In genomic region chr9:115614007-115614406, GRCm38 (mm10) we compare ENCODE assay signal across 25 mouse cellular contexts.
A peak's percentile ranks its signal among the peaks of the same experiment; 100 is the strongest.
DNase-seq lines count a peak whose midpoint lies in the region; ATAC-seq lines count a peak whose summit lies in the region.
"Had no signal": no experiment of that assay in that cellular context is flagged by ENCODE, and none has a peak within 500 bp of the region (broad histone marks: within the 10 kb centered on the region; RNA-seq: fewer than 3 reads in every experiment).

No protein-coding gene starts in this region.

- H3K4me1 ChIP-seq in forebrain, embryonic 13.5 days: no peaks in the 10 kb centered on the region
- no peaks in the 10 kb centered on the region for H3K4me1 ChIP-seq in forebrain, embryonic 11.5 days (replicated peaks; ENCODE audit: control insufficient read depth, insufficient read depth, low read length)
- no peaks in the 10 kb centered on the region for H3K4me1 ChIP-seq in forebrain, embryonic 16.5 days (replicated peaks; ENCODE audit: control insufficient read depth, insufficient read depth, low read length)
- H3K4me1 ChIP-seq in forebrain, embryonic 12.5 days: peaks cover 3% of the 10 kb centered on the region; the same call in 1 of the 2 replicates
- H3K4me1 ChIP-seq in hindbrain, embryonic 10.5 days (replicated peaks): peaks cover 11% of the 10 kb centered on the region
- H3K4me1 ChIP-seq in hindbrain, embryonic 16.5 days (ENCODE audit: control insufficient read depth, insufficient read depth, low read depth, low read length): no peaks in the 10 kb centered on the region
- H3K4me1 ChIP-seq: embryonic facial prominence, embryonic 13.5 days; embryonic facial prominence, embryonic 15.5 days had no signal

- peak; percentile 58; the same call in 1 of the 2 replicates for ATAC-seq in forebrain, embryonic 13.5 days
- ATAC-seq in forebrain, embryonic 11.5 days (replicated peaks; ENCODE audit: low FRiP score): no peak
- peak; percentile 65; the same call in 1 of the 2 replicates for ATAC-seq in forebrain, embryonic 16.5 days
- ATAC-seq in forebrain, embryonic 12.5 days (ENCODE audit: low FRiP score): no peak
- no peak for ATAC-seq in hindbrain, embryonic 16.5 days
- ATAC-seq: activated CD4-positive, CD25-positive, alpha-beta regulatory T cell, adult 4 months; CD4-positive, CD25-positive, alpha-beta regulatory T cell, adult 4 months; Patski had no signal

- 69% methylated on average over 2 of the region's 2 CpGs for WGBS in forebrain, embryonic 13.5 days
- WGBS in forebrain, embryonic 11.5 days: 74% methylated on average over 2 of the region's 2 CpGs
- 61% methylated on average over 2 of the region's 2 CpGs for WGBS in forebrain, embryonic 16.5 days
- WGBS in forebrain, embryonic 12.5 days: 66% methylated on average over 2 of the region's 2 CpGs
- WGBS in hindbrain, embryonic 10.5 days: 81% methylated on average over 2 of the region's 2 CpGs
- 71% methylated on average over 2 of the region's 2 CpGs for WGBS in hindbrain, embryonic 16.5 days

- no peak overlapping the region for H3K27ac ChIP-seq in forebrain, embryonic 13.5 days
- H3K27ac ChIP-seq in forebrain, embryonic 11.5 days (ENCODE audit: low read depth, low read length): no peak overlapping the region
- no peak overlapping the region for H3K27ac ChIP-seq in forebrain, embryonic 16.5 days (ENCODE audit: low read length)
- H3K27ac ChIP-seq in forebrain, embryonic 12.5 days: no peak overlapping the region
- H3K27ac ChIP-seq in hindbrain, embryonic 10.5 days: peak overlapping the region; percentile 18; the same call in 1 of the 2 replicates
- no peak overlapping the region for H3K27ac ChIP-seq in hindbrain, embryonic 16.5 days (ENCODE audit: low read depth, low read length)
- H3K27ac ChIP-seq: embryonic facial prominence, embryonic 13.5 days; embryonic facial prominence, embryonic 15.5 days had no signal

- H3K27me3 ChIP-seq in forebrain, embryonic 13.5 days: no peaks in the 10 kb centered on the region
- no peaks in the 10 kb centered on the region for H3K27me3 ChIP-seq in forebrain, embryonic 11.5 days (ENCODE audit: control insufficient read depth, insufficient read depth, low read length)
- no peaks in the 10 kb centered on the region for H3K27me3 ChIP-seq in forebrain, embryonic 16.5 days (replicated peaks; ENCODE audit: control insufficient read depth, insufficient read depth, low read length)
- H3K27me3 ChIP-seq in forebrain, embryonic 12.5 days: no peaks in the 10 kb centered on the region
- no peaks in the 10 kb centered on the region for H3K27me3 ChIP-seq in hindbrain, embryonic 10.5 days (ENCODE audit: insufficient read depth, poor library complexity, severe bottlenecking)
- H3K27me3 ChIP-seq in hindbrain, embryonic 16.5 days (replicated peaks; ENCODE audit: control insufficient read depth, insufficient read depth, low read length): no peaks in the 10 kb centered on the region
- H3K27me3 ChIP-seq: CH12.LX; embryonic facial prominence, embryonic 13.5 days; embryonic facial prominence, embryonic 15.5 days; Patski had no signal

- H3K4me2 ChIP-seq in forebrain, embryonic 13.5 days: no peak overlapping the region
- H3K4me2 ChIP-seq in forebrain, embryonic 11.5 days (ENCODE audit: low read depth, low read length, severe bottlenecking): no peak overlapping the region
- no peak overlapping the region for H3K4me2 ChIP-seq in forebrain, embryonic 16.5 days (ENCODE audit: low read length)
- H3K4me2 ChIP-seq in forebrain, embryonic 12.5 days: no peak overlapping the region
- no peak overlapping the region for H3K4me2 ChIP-seq in hindbrain, embryonic 16.5 days (ENCODE audit: low read length)
- H3K4me2 ChIP-seq: embryonic facial prominence, embryonic 13.5 days; embryonic facial prominence, embryonic 15.5 days had no signal

- no peaks in the 10 kb centered on the region for H3K36me3 ChIP-seq in forebrain, embryonic 13.5 days (ENCODE audit: poor library complexity, severe bottlenecking)
- no peaks in the 10 kb centered on the region for H3K36me3 ChIP-seq in forebrain, embryonic 11.5 days (ENCODE audit: control insufficient read depth, insufficient read depth, low read length)
- H3K36me3 ChIP-seq in forebrain, embryonic 16.5 days (ENCODE audit: control insufficient read depth, insufficient read depth): no peaks in the 10 kb centered on the region
- H3K36me3 ChIP-seq in forebrain, embryonic 12.5 days (replicated peaks): no peaks in the 10 kb centered on the region
- no peaks in the 10 kb centered on the region for H3K36me3 ChIP-seq in hindbrain, embryonic 10.5 days
- H3K36me3 ChIP-seq in hindbrain, embryonic 16.5 days (ENCODE audit: control insufficient read depth, insufficient read depth, low read length): no peaks in the 10 kb centered on the region
- H3K36me3 ChIP-seq: embryonic facial prominence, embryonic 13.5 days; embryonic facial prominence, embryonic 15.5 days; G1E had no signal

- no peak overlapping the region for H3K4me3 ChIP-seq in forebrain, embryonic 13.5 days
- no peak overlapping the region for H3K4me3 ChIP-seq in forebrain, embryonic 11.5 days (ENCODE audit: low read depth, low read length)
- no peak overlapping the region for H3K4me3 ChIP-seq in forebrain, embryonic 16.5 days (replicated peaks; ENCODE audit: low read length)
- no peak overlapping the region for H3K4me3 ChIP-seq in forebrain, embryonic 12.5 days (replicated peaks)
- no peak overlapping the region for H3K4me3 ChIP-seq in hindbrain, embryonic 10.5 days
- H3K4me3 ChIP-seq in hindbrain, embryonic 16.5 days (ENCODE audit: low read length): no peak overlapping the region
- H3K4me3 ChIP-seq: embryonic facial prominence, embryonic 13.5 days; embryonic facial prominence, embryonic 15.5 days; erythroblast, embryonic 14.5 days had no signal

- DNase-seq in forebrain, embryonic 11.5 days (ENCODE audit: low spot score): no peak
- DNase-seq in hindbrain, embryonic 10.5 days (ENCODE audit: low spot score): no peak
- DNase-seq: adrenal gland, adult 8-10 months; adrenal gland, postnatal 14 days; adrenal gland, postnatal 36 days; B cell, adult 2 months; cerebellum, adult 11 months; cerebellum, adult 18-20 months; cerebellum, adult 8-10 months; cerebellum, adult 9-11 months; cerebellum, postnatal 14 days; cerebellum, postnatal 36 days; embryo, embryonic 11 days had no signal

- 0 out of 2 replicates have a peak, but pooled peaks cover 4% of the 10 kb centered on the region for H3K9me3 ChIP-seq in forebrain, embryonic 13.5 days (replicated peaks)
- no peaks in the 10 kb centered on the region for H3K9me3 ChIP-seq in forebrain, embryonic 11.5 days (ENCODE audit: control insufficient read depth, low read length)
- no peaks in the 10 kb centered on the region for H3K9me3 ChIP-seq in forebrain, embryonic 16.5 days (ENCODE audit: control insufficient read depth, low read length)
- H3K9me3 ChIP-seq in forebrain, embryonic 12.5 days: no peaks in the 10 kb centered on the region
- H3K9me3 ChIP-seq in hindbrain, embryonic 10.5 days: no peaks in the 10 kb centered on the region
- H3K9me3 ChIP-seq in hindbrain, embryonic 16.5 days (ENCODE audit: control insufficient read depth, low read length): no peaks in the 10 kb centered on the region
- H3K9me3 ChIP-seq: embryonic facial prominence, embryonic 13.5 days; embryonic facial prominence, embryonic 15.5 days had no signal

- H3K9ac ChIP-seq in forebrain, embryonic 13.5 days: no peak overlapping the region
- no peak overlapping the region for H3K9ac ChIP-seq in forebrain, embryonic 11.5 days (ENCODE audit: low read length)
- H3K9ac ChIP-seq in forebrain, embryonic 16.5 days (replicated peaks; ENCODE audit: low read depth, low read length): no peak overlapping the region
- H3K9ac ChIP-seq in forebrain, embryonic 12.5 days: no peak overlapping the region
- no peak overlapping the region for H3K9ac ChIP-seq in hindbrain, embryonic 16.5 days (ENCODE audit: low read depth, low read length)
- H3K9ac ChIP-seq: embryonic facial prominence, embryonic 13.5 days; embryonic facial prominence, embryonic 15.5 days had no signal

Comparison
In these comparisons a context has a peak if more than half of its experiments do, and no peak if none do; other contexts are left out.
1. ATAC-seq: peak in forebrain, embryonic 13.5 days (single experiment) and forebrain, embryonic 16.5 days (single experiment); none in forebrain, embryonic 11.5 days (single experiment), forebrain, embryonic 12.5 days (single experiment) and hindbrain, embryonic 16.5 days (single experiment).